Mouse (Mus musculus): ENCODE measurements around the gene Setd1b. TPM values are rescaled to one million over a fixed set of nuclear protein-coding genes. Genes with fewer than 3 reads are reported as not detected.
"Not testable (repeated sequence)": the region's sequence is repeated elsewhere in the genome, so short reads cannot be mapped to it uniquely, and the experiment has no call there.

Gene Setd1b
- total RNA-seq, 2 experiments from 2014 or later, result 8.1 to 9.6 TPM

DNA sequence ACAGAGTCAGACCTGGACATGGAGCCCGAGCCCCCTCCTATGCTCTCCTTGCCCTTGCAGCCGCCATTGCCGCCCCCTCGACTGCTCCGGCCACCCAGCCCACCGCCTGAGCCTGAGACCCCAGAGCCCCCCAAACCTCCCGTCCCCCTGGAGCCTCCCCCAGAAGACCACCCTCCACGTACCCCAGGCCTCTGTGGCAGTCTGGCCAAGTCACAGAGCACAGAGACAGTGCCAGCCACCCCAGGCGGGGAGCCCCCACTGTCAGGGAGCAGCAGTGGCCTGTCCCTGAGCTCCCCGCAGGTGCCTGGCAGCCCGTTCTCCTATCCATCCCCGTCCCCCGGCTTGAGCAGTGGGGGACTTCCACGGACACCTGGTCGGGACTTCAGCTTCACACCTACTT, 17.9 kb downstream of the Setd1b start:
- no peak for DNase-seq

DNA sequence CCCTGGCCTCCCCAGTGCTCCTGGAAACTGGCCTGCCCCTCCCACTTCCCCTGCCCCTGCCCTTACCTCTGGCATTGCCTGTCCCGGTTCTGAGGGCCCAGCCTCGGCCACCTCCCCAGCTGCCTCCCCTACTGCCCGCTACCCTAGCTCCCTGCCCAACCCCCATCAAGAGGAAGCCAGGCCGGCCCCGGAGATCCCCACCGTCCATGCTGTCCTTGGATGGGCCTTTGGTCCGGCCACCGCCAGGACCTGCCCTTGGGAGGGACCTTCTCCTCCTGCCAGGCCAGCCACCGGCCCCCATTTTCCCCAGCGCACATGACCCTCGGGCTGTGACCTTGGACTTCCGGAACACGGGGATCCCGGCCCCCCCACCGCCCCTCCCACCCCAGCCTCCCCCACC, 18.3 kb downstream of the Setd1b start:
- DNase-seq, result no peak

DNA sequence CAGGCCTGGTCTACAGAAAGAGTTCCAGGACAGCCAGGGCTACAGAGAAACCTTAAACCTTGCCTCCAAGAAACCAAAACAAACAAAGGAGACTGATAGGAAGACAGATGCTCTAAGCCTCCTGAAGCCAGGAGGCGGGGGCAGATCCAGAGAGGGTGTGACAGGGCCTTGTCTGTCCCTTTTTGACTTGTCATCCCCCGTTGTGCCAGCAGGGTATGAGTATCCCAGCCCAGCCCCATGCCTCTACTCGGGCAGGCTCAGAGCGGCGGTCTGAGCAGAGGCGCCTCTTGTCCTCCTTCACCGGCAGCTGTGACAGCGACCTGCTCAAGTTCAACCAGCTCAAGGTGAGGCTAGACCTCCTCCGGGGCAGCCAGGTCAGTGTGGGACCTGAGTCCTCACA, 20.9 kb downstream of the Setd1b start:
- DNase-seq, result no peak

DNA sequence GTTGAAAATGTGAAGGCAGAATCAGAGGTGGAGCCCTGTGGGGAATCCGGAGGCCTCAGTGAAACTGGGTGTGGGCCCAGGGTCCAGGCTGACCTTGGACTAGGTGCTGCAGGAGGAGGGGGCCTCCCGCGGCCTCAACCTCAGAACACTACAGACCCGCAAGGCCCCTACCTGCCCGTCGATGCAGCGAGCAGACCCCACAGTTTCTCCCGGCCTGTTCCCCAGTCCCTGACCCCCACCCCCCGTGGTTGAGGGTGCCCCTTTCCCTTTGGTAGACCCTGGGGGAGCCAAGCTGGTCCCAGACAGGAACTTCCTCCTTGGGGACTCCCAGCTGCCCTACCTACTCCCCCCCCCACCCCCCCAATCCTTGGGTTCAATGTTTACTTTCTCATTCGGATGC, 24.4 kb downstream of the Setd1b start:
- no peak for DNase-seq

DNA sequence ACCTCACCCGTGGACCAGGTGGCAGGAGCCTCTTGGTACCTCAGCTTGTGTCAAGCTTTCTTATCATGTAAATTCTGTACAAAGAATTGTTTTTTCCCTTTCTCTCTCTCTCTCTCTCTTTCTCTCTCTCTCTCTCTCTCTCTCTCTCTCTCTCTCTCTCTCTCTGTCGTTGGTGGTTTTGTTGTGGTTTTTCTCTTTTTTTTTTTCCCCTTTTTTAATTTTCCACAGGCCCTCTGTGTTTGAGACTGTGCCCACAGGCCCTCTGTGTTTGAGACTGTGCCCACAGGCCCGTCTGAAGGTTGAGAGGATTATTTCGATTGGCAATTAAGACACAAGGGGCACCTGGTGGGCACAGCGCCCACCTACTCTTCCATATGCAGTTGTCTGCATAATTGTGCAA, 25.6 kb downstream of the Setd1b start:
- DNase-seq, result no peak

DNA sequence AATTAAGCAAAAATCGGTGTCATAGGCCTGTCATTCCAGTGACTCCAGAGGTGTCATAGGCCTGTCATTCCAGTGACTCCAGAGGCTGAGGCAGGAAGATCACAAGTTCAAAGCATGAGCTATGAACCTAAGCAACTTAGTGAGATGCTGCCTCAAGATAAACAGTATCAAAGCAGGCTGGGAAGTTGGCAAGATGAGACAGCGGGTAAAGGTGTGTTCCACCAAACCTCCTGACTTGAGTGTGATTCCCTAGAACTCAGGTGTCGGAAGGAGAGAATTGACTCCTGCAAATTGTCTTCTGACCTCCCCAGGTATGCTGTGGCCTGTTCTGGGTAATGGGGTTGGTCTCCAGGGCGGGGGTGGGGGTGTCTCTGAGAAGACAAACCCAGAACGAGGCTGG, 27.3 kb downstream of the Setd1b start, which contains the start of gene Psmd9:
Psmd9 (plus strand) TSS at position 130 of the 400 bp plus-strand sequence.
- no peak for DNase-seq

DNA sequence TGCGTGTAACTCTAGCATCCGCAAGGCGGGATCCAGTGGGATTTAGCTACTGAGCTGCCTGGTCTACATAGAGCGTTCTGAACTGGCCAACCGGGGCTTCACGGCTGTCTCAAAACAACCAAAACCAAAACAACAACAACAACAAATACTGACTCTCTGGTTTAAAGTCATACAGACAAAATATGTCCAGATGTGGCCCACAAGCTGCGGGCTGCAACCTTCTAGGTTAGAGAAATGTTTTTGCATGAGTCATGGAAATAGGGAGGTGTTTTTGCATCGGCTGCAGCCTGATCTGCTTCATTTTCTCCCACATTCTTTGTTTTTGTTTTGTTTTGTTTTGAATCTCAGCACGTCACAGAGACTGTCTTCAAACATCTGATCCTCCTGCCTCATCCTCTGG, 28.4 kb downstream of the Setd1b start:
- no peak for DNase-seq

DNA sequence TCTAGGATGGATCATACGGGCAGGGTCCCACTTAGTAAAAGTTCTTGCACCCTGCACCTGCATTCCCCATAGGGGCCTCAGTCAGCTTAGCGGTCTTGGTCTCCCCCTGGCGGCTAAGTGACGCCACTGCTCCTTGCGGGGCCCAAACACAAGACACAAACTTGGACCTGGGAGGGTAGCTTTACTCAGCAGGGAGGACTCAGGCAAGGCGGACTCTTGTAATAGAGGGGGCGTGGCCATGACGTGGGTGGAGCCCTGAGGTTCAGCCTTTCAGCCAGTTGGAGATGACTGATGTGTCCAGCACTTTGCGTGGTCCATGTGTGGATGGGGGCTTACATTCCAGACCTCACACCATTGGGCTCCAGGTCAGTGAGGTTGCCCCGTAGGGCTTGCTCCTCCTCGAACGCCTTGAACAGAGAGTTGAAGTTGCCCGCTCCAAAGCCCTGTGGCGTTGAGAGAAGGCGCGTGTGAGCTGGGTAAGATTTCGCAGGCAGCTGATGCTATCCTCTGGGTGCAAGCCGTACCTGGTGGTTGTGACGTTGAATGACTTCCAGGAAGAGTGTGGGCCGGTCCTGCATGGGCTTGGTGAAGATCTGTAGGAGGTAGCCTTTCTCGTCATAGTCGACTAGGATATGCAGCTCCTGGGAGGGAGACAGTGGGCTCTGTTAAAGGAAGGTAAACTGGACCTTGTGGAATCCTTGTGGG, 29.8 kb downstream of the Setd1b start:
- peak; percentile 72 for DNase-seq

DNA sequence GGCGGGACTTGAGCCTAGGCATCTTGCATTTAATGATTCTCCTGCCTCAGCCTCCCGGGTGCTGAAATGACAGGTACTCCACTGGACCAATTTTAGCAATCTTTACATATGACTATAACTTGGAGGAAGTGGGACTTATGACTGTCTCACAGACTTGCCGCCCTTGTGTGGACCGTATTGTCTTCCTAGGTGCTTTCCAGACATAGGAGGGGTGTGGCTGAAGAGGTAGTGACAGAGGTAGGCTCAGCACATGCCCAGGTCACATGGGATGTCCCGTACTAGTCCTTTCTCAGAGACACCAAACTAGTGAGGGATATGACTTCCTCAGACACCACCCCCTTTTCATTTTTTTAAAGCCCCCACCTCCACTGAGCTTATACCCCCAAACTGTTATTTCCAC, 36.8 kb downstream of the Setd1b start:
- DNase-seq, result no peak

DNA sequence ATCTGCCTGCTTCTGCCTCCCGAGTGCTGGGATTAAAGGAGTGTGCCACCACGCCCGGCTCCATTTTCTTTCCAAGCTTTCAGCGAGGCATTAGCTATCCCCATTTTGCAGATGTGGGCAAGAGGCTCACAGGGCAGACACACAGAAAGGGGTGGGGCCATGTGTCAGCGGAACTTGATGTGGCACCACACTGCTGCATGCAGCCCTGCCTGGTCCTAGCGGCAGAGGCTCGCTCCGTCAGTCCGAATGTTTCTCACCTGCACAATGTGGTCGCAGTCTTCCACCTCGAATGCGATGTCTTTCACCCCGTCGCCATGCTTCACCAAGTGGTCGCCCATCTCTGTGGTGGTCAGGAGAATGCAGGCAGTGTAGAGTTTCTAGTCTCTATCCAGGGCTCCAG, 38.4 kb downstream of the Setd1b start:
- DNase-seq, result no peak

DNA sequence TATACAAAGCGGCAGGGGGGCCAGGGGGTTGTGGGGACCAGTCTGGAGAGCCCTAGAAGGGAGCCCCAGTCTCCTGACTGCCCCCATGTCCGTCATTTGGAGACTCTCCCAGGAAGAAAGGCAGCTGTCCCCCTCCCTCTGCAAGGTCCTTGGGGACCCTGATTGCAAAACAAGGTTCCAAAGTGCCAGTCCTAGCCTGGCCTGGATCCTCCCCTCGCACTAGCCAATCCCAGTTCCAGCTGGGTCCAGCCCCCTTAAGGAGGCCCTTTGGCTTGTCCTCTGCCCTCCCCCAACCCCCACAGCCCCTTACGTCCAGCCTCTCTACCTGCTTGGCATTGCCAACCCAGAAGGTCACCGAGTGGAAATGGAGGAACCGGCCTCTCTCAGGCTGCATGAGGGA, 39.5 kb downstream of the Setd1b start:
- peak; percentile 33 for DNase-seq

DNA sequence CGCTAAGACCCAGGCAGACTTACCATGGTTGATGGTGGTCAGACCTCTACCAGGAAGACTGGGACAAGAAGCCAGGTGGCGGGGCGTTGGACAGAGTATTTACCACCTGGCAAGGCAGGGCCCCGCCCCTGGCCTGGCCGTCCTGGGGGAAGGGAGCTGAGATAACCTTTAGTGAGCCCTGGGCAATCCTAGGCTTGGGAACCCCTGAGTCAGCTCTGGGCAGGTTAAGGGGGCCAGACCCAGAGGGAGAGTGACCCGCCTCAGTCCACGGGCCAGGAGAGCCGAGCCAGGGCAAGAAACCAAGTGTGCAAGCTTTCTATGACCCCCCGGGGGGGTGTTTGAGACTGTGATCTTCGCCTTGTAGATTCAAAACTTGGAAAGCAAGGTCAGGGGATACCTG, 40.7 kb downstream of the Setd1b start, which contains the start of gene Hpd:
Hpd (minus strand) TSS at position 77 of the 400 bp plus-strand sequence.
- DNase-seq, result no peak

DNA sequence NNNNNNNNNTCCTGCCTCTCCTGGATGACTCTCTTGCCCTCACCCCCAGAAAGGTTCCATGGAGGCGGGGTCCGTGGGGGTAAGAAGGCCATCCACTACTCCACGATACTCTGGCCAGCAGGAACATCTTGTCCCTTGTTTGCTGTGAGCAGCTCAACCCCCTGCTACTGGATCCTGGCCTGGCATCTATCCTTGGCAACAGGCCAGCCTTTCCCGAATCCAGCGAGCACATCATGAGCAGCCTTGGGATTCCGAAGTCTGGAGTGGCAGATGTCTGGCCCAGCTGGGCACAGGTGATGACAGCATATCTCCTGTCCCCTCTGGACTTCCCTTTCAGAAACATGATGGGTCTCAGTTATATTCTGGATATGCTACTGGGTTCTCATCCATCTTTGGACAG, 44.0 kb downstream of the Setd1b start:
- DNase-seq, result no peak

DNA sequence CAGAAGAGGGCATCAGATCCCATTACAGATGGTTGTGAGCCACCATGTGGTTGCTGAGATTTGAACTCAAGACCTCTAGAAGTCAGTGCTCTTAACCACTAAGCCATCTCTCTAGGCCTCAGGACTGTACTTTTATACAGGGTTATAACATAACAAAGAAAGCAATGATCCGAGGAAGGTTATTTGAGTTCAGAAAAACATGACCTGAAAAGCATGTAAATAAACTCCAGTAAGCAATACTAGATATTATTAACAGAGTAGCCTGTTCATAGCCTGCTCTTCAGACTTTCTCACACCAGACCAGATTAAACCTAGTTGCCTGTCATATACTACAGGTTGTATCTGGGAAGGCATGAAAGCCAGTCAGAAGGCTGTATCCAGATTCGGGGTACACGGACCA, 45.3 kb downstream of the Setd1b start:
- DNase-seq, result no peak

DNA sequence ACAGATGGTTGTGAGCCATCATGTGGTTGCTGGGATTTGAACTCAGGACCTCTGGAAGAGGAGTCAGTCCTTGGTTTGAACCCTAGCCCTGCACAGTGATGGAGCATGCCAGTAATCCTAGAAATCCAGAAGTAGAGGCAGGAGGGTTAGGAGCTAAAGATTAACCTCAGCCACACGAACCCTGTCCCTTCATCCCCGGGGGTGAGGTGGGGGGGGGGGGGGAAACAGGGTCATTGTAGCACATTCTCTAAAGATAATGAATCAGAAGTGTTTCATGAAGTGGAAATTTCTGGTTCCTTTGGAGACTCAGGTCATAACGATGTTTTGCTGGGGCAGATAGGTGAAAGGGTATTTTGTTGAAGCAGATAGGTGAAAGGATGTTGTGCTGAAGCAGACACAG, 48.9 kb downstream of the Setd1b start:
- DNase-seq, result no peak

DNA sequence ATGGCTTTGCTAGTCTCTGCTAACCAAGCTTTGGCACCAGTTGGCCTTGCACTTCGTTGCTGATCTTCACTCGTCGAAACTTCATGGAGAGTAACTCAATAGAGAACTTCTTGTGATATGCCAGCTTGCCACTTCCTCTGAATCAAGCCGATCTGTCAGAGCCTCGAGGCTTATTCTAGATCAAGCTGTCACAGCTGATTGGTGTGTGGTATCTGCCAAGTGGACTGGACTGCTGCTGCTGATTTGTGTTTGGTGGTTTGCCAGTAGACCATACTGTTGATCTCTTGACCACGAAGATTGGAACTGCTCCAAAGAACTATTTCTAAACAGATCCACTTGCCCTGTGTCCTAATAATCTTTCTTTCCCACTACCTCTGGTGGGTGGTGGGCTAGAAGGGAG, 49.4 kb downstream of the Setd1b start:
- DNase-seq, result no peak

DNA sequence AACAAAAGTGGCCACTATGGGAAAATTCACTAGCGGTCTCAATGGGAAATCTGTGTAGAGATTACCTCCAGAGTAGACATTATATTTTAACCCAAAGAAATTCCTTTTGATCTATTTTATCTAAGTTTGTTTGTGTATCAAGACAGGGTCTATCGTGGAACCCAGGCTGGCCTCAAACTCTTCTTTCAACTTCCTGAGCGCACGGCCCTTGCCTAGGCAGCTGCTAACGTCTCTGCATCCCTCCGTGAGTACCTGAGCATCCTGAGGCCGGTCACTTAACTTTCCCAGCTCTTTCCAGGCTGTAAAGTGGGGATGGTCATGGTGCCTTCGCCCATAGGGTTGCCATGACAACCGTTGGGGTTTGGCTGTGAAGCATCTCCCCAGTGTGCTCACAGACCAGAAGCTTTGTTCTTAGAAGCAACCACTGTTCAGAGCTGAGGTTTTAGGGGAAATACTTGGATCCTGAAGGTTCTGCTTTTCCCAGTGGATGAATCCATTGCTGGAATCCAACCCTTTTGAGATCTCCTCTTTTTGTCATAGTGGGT, 50.7 kb downstream of the Setd1b start:
- no peak for DNase-seq

DNA sequence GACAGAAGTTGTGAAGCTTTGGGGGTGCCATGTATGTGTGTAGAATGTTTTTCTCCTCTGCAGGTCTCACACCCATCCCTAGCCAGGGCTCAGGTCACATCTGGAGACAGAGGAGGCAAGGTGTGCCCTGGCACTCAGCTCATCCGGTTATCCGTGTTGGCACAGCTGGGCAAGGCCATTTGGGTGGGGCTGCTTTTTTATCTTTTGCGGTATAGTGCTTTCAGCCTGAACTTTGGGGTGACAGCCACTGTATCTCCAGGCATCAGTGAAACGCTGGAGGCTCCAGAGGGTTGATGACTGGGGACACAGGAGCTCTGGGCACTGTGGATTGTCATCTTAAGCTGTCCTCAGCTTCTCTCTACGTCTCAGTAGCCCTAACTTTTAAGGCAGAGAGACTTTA, 51.4 kb downstream of the Setd1b start:
- no peak for DNase-seq

DNA sequence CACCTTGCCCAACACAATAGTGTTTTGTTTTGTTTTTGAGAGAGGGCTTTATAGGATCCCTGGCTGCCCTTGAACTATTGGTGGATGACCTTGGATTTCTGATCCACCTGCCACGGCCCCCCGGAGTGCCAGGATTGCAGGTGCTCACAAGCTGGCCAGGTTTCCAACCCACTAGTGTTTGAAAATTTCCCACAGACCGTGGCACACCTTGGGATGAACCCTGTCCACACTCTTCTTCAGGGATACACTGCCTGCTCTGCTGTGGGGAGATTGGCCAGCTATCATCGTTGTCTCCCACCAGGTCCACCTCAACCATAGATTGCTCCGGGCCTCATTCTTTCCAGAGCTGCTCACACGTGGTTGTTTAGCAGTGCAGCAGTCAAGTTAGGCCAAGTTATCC, 52.9 kb downstream of the Setd1b start:
- DNase-seq, result no peak

DNA sequence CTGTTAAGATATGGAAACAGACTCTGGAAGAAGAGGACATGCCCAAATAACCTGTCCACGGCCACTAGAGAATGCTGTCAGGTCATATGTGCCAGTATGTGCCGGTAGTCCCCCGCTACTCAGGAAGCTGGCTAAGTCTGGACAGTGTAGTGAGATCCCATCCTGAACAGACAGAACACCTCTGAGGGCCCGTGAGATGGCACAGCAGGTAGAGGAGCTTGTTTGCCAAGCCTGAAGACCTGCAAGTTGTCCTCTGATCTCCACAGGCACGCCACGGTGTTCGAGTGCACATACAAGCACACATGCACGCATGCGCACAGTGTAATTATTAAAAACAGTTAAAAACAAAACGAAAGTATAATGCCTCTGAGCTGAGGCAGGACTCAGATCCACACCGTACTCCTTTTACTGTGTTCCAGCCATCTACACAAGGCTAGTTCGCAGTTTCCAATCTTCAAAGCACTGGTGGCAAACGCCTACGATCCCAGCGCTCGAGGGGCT, 53.6 kb downstream of the Setd1b start:
- DNase-seq, result no peak

DNA sequence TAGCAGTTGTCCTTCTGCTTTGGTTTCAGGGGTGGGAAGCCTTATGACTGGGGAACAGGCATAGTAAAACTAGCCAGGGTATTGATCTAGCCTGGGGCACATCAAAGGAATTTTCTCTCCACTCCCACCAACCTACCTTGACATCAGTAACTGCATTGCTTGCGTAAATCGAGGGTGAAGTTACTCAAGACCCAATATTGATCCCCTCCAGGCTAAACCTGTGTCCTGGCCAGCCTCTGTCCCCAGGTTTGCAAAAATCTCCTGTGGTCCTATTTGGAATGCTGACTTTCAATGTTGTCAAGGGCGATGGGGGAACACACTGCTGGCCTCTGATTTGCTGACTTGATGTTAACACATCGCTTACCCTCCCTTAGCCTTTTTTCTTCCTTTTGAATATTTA, 54.8 kb downstream of the Setd1b start:
- DNase-seq, result no peak

DNA sequence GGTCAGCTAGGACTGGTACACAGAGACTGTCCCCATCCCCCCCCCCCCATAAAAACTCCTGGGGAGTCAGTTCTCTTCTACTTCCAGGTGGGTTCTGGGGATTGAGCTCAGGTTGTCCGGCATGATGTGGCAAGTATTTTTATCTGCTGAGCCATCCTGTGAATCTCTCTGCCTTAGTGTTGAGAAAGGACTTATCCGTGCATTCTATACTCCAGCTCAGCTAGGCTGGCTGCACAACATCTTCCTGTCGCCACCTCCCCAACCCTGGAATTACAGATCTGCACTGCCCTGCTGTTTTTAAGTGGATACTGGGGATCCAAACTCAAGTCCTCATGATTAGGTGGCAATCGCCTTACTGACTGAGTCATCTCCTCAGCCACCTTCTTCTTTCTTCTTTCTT, 56.5 kb downstream of the Setd1b start:
- no peak for DNase-seq

DNA sequence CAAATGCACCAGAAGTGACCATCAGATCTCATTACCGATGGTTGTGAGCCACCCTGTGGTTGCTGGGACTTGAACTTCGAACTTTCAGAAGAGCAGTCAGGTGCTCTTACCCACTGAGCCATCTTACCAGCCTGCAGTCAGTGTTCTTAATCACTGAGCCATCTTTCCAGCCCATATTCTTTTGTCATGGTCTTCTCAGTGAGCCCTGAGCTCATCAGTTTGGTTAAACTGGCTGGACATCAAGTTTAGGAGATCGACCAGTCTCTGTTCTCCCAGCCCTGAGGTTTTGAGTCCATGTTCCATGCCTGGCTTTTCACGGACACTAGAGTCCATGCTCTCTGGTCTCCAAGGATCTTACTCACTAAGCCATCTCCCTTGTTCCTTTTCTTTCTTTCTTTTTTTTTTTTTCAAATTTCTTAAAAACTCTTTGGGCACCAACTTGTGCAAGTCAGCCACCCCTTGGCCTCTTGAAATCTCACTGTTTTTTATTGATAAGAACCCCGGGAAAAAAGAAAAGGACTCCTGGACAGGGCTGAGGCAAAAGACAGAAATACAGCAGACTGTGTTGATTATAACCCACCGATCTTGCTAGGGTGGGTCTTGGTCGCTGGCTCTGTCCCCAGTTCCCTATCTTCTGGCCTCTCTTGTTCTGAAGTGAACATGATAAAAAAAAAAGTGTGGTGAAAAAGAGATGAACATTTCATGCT, 59.0 kb downstream of the Setd1b start:
- DNase-seq, result not testable (repeated sequence)

DNA sequence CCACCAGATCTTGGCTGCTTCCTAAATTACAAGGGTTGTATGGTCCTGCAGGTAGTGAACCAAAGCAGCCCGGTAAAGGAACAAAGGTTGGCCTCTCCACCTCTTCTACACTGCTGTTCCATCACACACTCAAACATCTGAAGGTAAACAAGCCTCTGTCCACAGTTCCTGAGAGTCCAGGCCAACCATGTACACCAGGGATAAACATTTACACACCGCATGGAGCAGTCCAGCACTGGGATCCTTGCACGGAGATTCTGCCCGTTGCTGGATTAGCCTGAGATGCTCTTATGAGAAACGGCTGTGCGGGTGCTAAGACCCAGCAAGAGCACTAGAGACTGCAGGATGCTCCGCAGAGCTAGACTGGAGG, 59.5 kb downstream of the Setd1b start:
- DNase-seq, result no peak
